Comparison of ENCODE assay signal across 8 mouse cellular contexts in genomic region chr13:94451229-94451628, GRCm38 (mm10).
DNase-seq lines count a peak whose midpoint lies in the region; ATAC-seq lines count a peak whose summit lies in the region.

No protein-coding gene starts in this region.

- H3K9me3 ChIP-seq in midbrain, embryonic 15.5 days, result no peaks in the 10 kb centered on the region

- no peaks in the 10 kb centered on the region for H3K27me3 ChIP-seq in midbrain, embryonic 15.5 days (replicated peaks)

- WGBS in midbrain, embryonic 15.5 days, result 54% methylated on average over 6 of the region's 6 CpGs

- H3K4me3 ChIP-seq in midbrain, embryonic 15.5 days, result no peak overlapping the region

- H3K27ac ChIP-seq in midbrain, embryonic 15.5 days, result no peak overlapping the region

- H3K9ac ChIP-seq in midbrain, embryonic 15.5 days, result no peak overlapping the region

- H3K36me3 ChIP-seq in midbrain, embryonic 15.5 days (replicated peaks), result peaks cover 3% of the 10 kb centered on the region; the same call in 1 of the 2 replicates

- intact Hi-C loops in left cerebral cortex, postnatal 10 days (cut with DNase I), result loop anchor here (5.0 kb wide), 1 partner anchor 491 kb away; no protein-coding TSS in a partner anchor

- DNase-seq in cerebellum, postnatal 10 days, result peak; percentile 76
- DNase-seq in cerebellum, adult 8-10 months, result no peak
- DNase-seq in CD4-positive, CD25-positive, alpha-beta regulatory T cell, adult 2 months (ENCODE audit: low read depth, low spot score), result peak; percentile 29
- DNase-seq in left cerebral cortex, postnatal 10 days (ENCODE audit: extremely low spot score in 1 of 2, low spot score in 2 of 2), result peak; percentile 40 to 57
- DNase-seq in thymus, postnatal 25 days, result peak; percentile 18

- no peak overlapping the region for H3K4me2 ChIP-seq in midbrain, embryonic 15.5 days

- no peaks in the 10 kb centered on the region for H3K4me1 ChIP-seq in midbrain, embryonic 15.5 days

- peak; percentile 80 for ATAC-seq in common myeloid progenitor, adult 5-6 weeks (replicated peaks; ENCODE audit: low read depth, poor library complexity, severe bottlenecking)
- 0 out of 2 replicates have a peak, but pooled peaks have one; percentile 40 for ATAC-seq in granulocyte monocyte progenitor cell, adult 5-6 weeks (replicated peaks; ENCODE audit: poor library complexity, severe bottlenecking)
- ATAC-seq in midbrain, embryonic 15.5 days (replicated peaks), result 0 out of 2 replicates have a peak, but pooled peaks have one; percentile 62
